Mouse (Mus musculus) ES-E14 (cell line): ENCODE data around the gene Jmjd4.

Experiments
- CHD2 ChIP-seq: IDR thresholded peaks from 2 replicates; pipeline ENCODE4 v1.6.1; 2014; ENCODE audit warnings: mild to moderate bottlenecking, low read depth, low read length, inconsistent platforms
- HCFC1 ChIP-seq: IDR thresholded peaks from 2 replicates; pipeline ENCODE4 v1.6.1; 2012; ENCODE audit warnings: low read length, inconsistent platforms, borderline replicate concordance; ENCODE audit not compliant: insufficient read depth
- ZC3H11A ChIP-seq: IDR thresholded peaks from 2 replicates; pipeline ENCODE4 v1.6.1; 2012; ENCODE audit warnings: low read depth, mild to moderate bottlenecking, inconsistent platforms, low read length, borderline replicate concordance
- ZNF384 ChIP-seq: IDR thresholded peaks from 2 replicates; pipeline ENCODE4 v1.6.1; 2012; ENCODE audit warnings: low read depth, low read length, inconsistent platforms

- TF ChIP-seq ZC3H11A: no peak
- no peak for TF ChIP-seq HCFC1
- TF ChIP-seq ZNF384: no peak
- no peak for TF ChIP-seq CHD2
Observed at GRCm38 (mm10) chr11:59460459-59460858, 10.6 kb downstream of the Jmjd4 start.
